Mouse (Mus musculus) midbrain, embryonic 13.5 days (tissue): ENCODE results near the gene Arid5b. TPM values are rescaled to one million over a fixed set of nuclear protein-coding genes. Genes with fewer than 3 reads are reported as not detected.

ENCODE experiments used
- ATAC-seq: fragments of 200-750 bp; cut with Nextera tagmentation; 2 replicates; pipeline ENCODE4 v1.8.0; 2017; ENCODE audit warnings: mild to moderate bottlenecking, moderate TSS enrichment, moderate library complexity
- H3K27ac ChIP-seq: fragments of 300-500 bp; sonication (generic); 2 replicates; pipeline ENCODE4 v1.5.1; 2015; ENCODE audit warnings: inconsistent platforms, mild to moderate bottlenecking, moderate library complexity
- H3K27me3 ChIP-seq: fragments of 300-500 bp; sonication (generic); 2 replicates; pipeline ENCODE4 v1.6.1; 2015; ENCODE audit warnings: mild to moderate bottlenecking, inconsistent platforms
- H3K36me3 ChIP-seq: fragments of 300-500 bp; sonication (generic); 2 replicates; pipeline ENCODE4 v1.6.1; 2015; ENCODE audit warnings: mild to moderate bottlenecking, inconsistent platforms
- H3K4me1 ChIP-seq: fragments of 300-500 bp; sonication (generic); replicated peaks from 2 replicates; pipeline ENCODE4 v1.6.1; 2015; ENCODE audit warnings: inconsistent platforms
- H3K4me2 ChIP-seq: fragments of 300-500 bp; sonication (generic); replicated peaks from 2 replicates; pipeline ENCODE4 v1.6.1; 2015; ENCODE audit warnings: moderate library complexity, mild to moderate bottlenecking, inconsistent platforms
- H3K4me3 ChIP-seq: fragments of 300-500 bp; sonication (generic); replicated peaks from 2 replicates; pipeline ENCODE4 v1.5.1; 2015; ENCODE audit warnings: mild to moderate bottlenecking, inconsistent platforms
- H3K9ac ChIP-seq: fragments of 300-500 bp; sonication (generic); replicated peaks from 2 replicates; pipeline ENCODE4 v1.6.1; 2015; ENCODE audit warnings: mild to moderate bottlenecking, inconsistent platforms
- H3K9me3 ChIP-seq: fragments of 300-500 bp; sonication (generic); 2 replicates; pipeline ENCODE4 v1.6.1; 2016; ENCODE audit warnings: mild to moderate bottlenecking, inconsistent platforms
- WGBS: fragments of 180-500 bp; shearing (Covaris S2); methylation state at CpG from one replicate; pipeline ENCODE4 v1.1.7; 2015; 5-methylcytosine and 5-hydroxymethylcytosine counted together
- polyA plus RNA-seq: library from polyadenylated mRNA; unstranded; fragments of >200 nt; fragmentation: Nextera tagmentation; extraction: Ambion mirVana; gene quantifications from 2 replicates; pipeline ENCODE4 v1.2.1, GENCODE M21; 2015

Arid5b gene
- polyA plus RNA-seq, 1 experiment from 2014 or later: 20.5 TPM

- no peaks in the 10 kb centered on the region for H3K4me1 ChIP-seq
- H3K27ac ChIP-seq: no peak overlapping the region
- no peak overlapping the region for H3K4me3 ChIP-seq
- ATAC-seq: no peak
- peaks cover 5% of the 10 kb centered on the region; the same call in 1 of the 2 replicates for H3K9me3 ChIP-seq
- H3K27me3 ChIP-seq: no peaks in the 10 kb centered on the region
- H3K9ac ChIP-seq: no peak overlapping the region
- WGBS: 94% methylated on average over 3 of the region's 3 CpGs
- no peak overlapping the region for H3K4me2 ChIP-seq
- peaks cover 9% of the 10 kb centered on the region for H3K36me3 ChIP-seq
Measured at GRCm38 (mm10) chr10:68222012-68222411, 56.5 kb downstream of the Arid5b start.

GRCm38 (mm10) chr10:68219327-68219726 is 59.2 kb downstream of the Arid5b start:
- H3K4me1 ChIP-seq: no peaks in the 10 kb centered on the region
- H3K9me3 ChIP-seq: peaks cover 11% of the 10 kb centered on the region; the same call in 1 of the 2 replicates
- H3K4me2 ChIP-seq: no peak overlapping the region
- no peak overlapping the region for H3K9ac ChIP-seq
- no peak for ATAC-seq
- 88% methylated on average over 9 of the region's 9 CpGs for WGBS
- H3K36me3 ChIP-seq: peaks cover 15% of the 10 kb centered on the region
- H3K27me3 ChIP-seq: no peaks in the 10 kb centered on the region
- no peak overlapping the region for H3K4me3 ChIP-seq
- no peak overlapping the region for H3K27ac ChIP-seq

- 91% methylated on average over 4 of the region's 4 CpGs for WGBS
Measured at GRCm38 (mm10) chr10:68218678-68219077, 59.9 kb downstream of the Arid5b start.

GRCm38 (mm10) chr10:68214809-68215468 is 63.6 kb downstream of the Arid5b start:
- H3K4me3 ChIP-seq: no peak overlapping the region
- H3K9ac ChIP-seq: no peak overlapping the region
- no peaks in the 10 kb centered on the region for H3K27me3 ChIP-seq
- peaks cover 12% of the 10 kb centered on the region for H3K36me3 ChIP-seq
- no peak for ATAC-seq
- H3K4me1 ChIP-seq: peaks cover 20% of the 10 kb centered on the region
- H3K4me2 ChIP-seq: no peak overlapping the region
- WGBS: 96% methylated on average over 9 of the region's 9 CpGs
- peaks cover 11% of the 10 kb centered on the region; the same call in 1 of the 2 replicates for H3K9me3 ChIP-seq
- H3K27ac ChIP-seq: no peak overlapping the region

More at GRCm38 (mm10) chr10:68218678-68219077, 59.9 kb downstream of the Arid5b start:
- H3K9ac ChIP-seq: no peak overlapping the region
- peaks cover 11% of the 10 kb centered on the region; the same call in 1 of the 2 replicates for H3K9me3 ChIP-seq
- H3K4me2 ChIP-seq: no peak overlapping the region
- H3K4me1 ChIP-seq: no peaks in the 10 kb centered on the region
- peaks cover 15% of the 10 kb centered on the region for H3K36me3 ChIP-seq
- ATAC-seq: no peak
- H3K27me3 ChIP-seq: no peaks in the 10 kb centered on the region
- H3K27ac ChIP-seq: no peak overlapping the region
- H3K4me3 ChIP-seq: no peak overlapping the region

GRCm38 (mm10) chr10:68212061-68212915 is 66.3 kb downstream of the Arid5b start:
- WGBS: 24% methylated on average over 10 of the region's 10 CpGs
- Histone ChIP-seq H3K27me3 (no peaks in the 10 kb centered on the region), H3K4me2 (no peak overlapping the region), H3K36me3 (peaks cover 8% of the 10 kb centered on the region), H3K27ac (0 out of 2 replicates have a peak overlapping the region, but pooled peaks have one; percentile 21), H3K4me1 (peaks cover 40% of the 10 kb centered on the region), H3K9me3 (peaks cover 9% of the 10 kb centered on the region; the same call in 1 of the 2 replicates), H3K9ac (no peak overlapping the region), H3K4me3 (no peak overlapping the region)
- no peak for ATAC-seq

GRCm38 (mm10) chr10:68211514-68211913 is 67.0 kb downstream of the Arid5b start:
- WGBS: 63% methylated on average over 2 of the region's 2 CpGs
- ATAC-seq: no peak
- peaks cover 3% of the 10 kb centered on the region; the same call in 1 of the 2 replicates for H3K9me3 ChIP-seq

GRCm38 (mm10) chr10:68210025-68210642 is 68.4 kb downstream of the Arid5b start:
- Histone ChIP-seq H3K4me1 (peaks cover 40% of the 10 kb centered on the region), H3K9me3 (no peaks in the 10 kb centered on the region), H3K27me3 (no peaks in the 10 kb centered on the region), H3K36me3 (no peaks in the 10 kb centered on the region), H3K27ac (no peak overlapping the region), H3K9ac (no peak overlapping the region), H3K4me3 (no peak overlapping the region), H3K4me2 (no peak overlapping the region)
- WGBS: 88% methylated on average over 12 of the region's 12 CpGs
- no peak for ATAC-seq

More at GRCm38 (mm10) chr10:68211514-68211913, 67.0 kb downstream of the Arid5b start:
- Histone ChIP-seq H3K4me3 (no peak overlapping the region), H3K27ac (no peak overlapping the region), H3K27me3 (no peaks in the 10 kb centered on the region), H3K9ac (no peak overlapping the region), H3K4me2 (no peak overlapping the region), H3K4me1 (peaks cover 40% of the 10 kb centered on the region), H3K36me3 (peaks cover 4% of the 10 kb centered on the region)

- peak overlapping the region; percentile 41 for H3K4me2 ChIP-seq
- ATAC-seq: no peak
- peaks cover 41% of the 10 kb centered on the region for H3K4me1 ChIP-seq
- H3K36me3 ChIP-seq: no peaks in the 10 kb centered on the region
- peak overlapping the region; percentile 25; the same call in 1 of the 2 replicates for H3K27ac ChIP-seq
- no peaks in the 10 kb centered on the region for H3K9me3 ChIP-seq
- WGBS: 53% methylated on average over 5 of the region's 5 CpGs
- no peak overlapping the region for H3K4me3 ChIP-seq
- no peaks in the 10 kb centered on the region for H3K27me3 ChIP-seq
- H3K9ac ChIP-seq: peak overlapping the region; percentile 39; the same call in 1 of the 2 replicates
Measured at GRCm38 (mm10) chr10:68208670-68209065, 69.9 kb downstream of the Arid5b start.

GRCm38 (mm10) chr10:68207803-68208669 is 70.5 kb downstream of the Arid5b start:
- H3K36me3 ChIP-seq: no peaks in the 10 kb centered on the region
- no peak overlapping the region for H3K9ac ChIP-seq

GRCm38 (mm10) chr10:68204391-68204790 is 74.1 kb downstream of the Arid5b start:
- Histone ChIP-seq H3K9me3 (no peaks in the 10 kb centered on the region), H3K4me1 (peaks cover 24% of the 10 kb centered on the region), H3K27me3 (no peaks in the 10 kb centered on the region), H3K36me3 (peaks cover 13% of the 10 kb centered on the region; the same call in 1 of the 2 replicates), H3K27ac (no peak overlapping the region), H3K9ac (no peak overlapping the region), H3K4me3 (no peak overlapping the region), H3K4me2 (no peak overlapping the region)
- ATAC-seq: no peak
- 85% methylated on average over 6 of the region's 6 CpGs for WGBS

More at GRCm38 (mm10) chr10:68207803-68208669, 70.5 kb downstream of the Arid5b start:
- H3K4me3 ChIP-seq: 0 out of 2 replicates have a peak overlapping the region, but pooled peaks have one; percentile 10
- H3K4me2 ChIP-seq: peak overlapping the region; percentile 41
- H3K27me3 ChIP-seq: no peaks in the 10 kb centered on the region
- no peaks in the 10 kb centered on the region for H3K9me3 ChIP-seq
- H3K4me1 ChIP-seq: peaks cover 46% of the 10 kb centered on the region
- peak; percentile 68 for ATAC-seq
- WGBS: 29% methylated on average over 20 of the region's 20 CpGs
- H3K27ac ChIP-seq: peak overlapping the region; percentile 70

GRCm38 (mm10) chr10:68203860-68204259 is 74.7 kb downstream of the Arid5b start:
- H3K27me3 ChIP-seq: no peaks in the 10 kb centered on the region
- H3K27ac ChIP-seq: no peak overlapping the region
- no peak for ATAC-seq
- 96% methylated on average over 7 of the region's 7 CpGs for WGBS
- H3K9ac ChIP-seq: no peak overlapping the region
- H3K4me2 ChIP-seq: no peak overlapping the region
- H3K4me1 ChIP-seq: peaks cover 18% of the 10 kb centered on the region
- no peaks in the 10 kb centered on the region for H3K9me3 ChIP-seq
- peaks cover 13% of the 10 kb centered on the region; the same call in 1 of the 2 replicates for H3K36me3 ChIP-seq
- no peak overlapping the region for H3K4me3 ChIP-seq
